Mouse (Mus musculus) A20 (cell line): ENCODE measurements around the gene Fam81b.
"Not testable (repeated sequence)": the region's sequence is repeated elsewhere in the genome, so short reads cannot be mapped to it uniquely, and the experiment has no call there.

ENCODE experiments used
- DNase-seq: peaks from one replicate; pipeline ENCODE4 v3.0.0-alpha.2; 2011; ENCODE audit warnings: low read depth, low spot score

The Fam81b gene

DNA sequence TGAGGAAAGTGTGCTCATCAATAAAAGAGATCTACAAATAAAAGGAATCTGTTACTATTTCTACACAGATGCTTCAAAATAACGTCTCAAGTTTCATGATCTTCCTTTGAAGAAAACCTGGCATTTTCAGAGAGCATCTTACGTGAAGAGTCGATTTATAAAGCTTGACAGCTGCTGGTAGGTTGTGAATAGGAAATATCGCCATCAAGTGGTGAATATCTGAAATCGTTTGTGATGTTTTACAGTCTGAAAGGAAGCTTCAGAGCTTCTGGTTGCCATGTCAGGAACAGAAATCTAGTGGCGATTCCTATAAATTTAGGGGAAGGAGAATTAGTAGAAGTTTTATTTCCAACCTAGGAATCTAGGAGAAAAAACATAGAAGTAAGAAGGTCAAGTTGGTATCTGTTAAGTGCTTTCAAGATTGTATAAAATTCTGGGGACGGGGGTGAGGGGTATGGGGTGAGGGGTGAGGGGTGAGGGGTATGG, at the start of gene Fam81b:
Gene Fam81b (minus strand): TSS at position 436 of the 486 bp plus-strand sequence.
- peak; percentile 41 for DNase-seq

- not testable (repeated sequence) for DNase-seq
Measured at GRCm38 (mm10) chr13:76345941-76346340, 41.1 kb upstream of the Fam81b start.

GRCm38 (mm10) chr13:76318635-76319034, 13.8 kb upstream of the Fam81b start:
- DNase-seq: no peak

- no peak for DNase-seq
Measured at GRCm38 (mm10) chr13:76311580-76311979, 6.7 kb upstream of the Fam81b start.

- DNase-seq: no peak
Measured at GRCm38 (mm10) chr13:76308811-76309210, 3.9 kb upstream of the Fam81b start.

DNA sequence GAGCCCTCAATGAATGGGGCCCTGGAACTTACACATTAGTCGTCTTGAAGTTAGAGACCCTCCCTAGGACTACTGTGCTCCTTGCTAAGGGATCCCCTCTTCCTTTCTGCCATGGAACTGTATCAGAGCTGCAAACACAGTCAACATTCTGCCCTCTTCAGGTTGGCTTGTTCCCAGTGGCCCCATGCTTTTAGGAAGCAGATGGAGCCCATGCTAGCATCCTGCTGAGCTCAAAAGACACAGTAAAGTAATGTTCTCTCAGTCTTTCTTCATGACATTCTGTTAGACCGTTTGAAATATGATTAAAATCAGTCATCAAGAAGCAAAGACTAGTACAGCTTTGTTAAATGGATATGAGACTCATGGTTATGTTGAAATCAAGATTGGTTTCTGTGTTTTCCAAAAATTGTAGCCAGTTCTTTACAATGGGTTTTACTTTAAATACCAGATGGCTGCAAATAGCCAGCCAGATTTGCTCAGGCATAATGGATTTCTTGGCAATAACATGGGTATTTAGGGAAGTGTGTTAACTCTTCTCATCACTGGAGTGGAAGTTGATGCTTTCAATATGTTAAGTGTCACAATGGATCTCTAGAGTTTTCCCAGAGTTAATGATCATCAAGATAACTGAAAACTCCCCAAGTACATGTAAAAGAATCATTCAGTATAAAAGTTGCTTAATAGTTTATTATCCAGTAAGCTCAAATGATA, 938 bp upstream of the Fam81b start:
- no peak for DNase-seq

DNA sequence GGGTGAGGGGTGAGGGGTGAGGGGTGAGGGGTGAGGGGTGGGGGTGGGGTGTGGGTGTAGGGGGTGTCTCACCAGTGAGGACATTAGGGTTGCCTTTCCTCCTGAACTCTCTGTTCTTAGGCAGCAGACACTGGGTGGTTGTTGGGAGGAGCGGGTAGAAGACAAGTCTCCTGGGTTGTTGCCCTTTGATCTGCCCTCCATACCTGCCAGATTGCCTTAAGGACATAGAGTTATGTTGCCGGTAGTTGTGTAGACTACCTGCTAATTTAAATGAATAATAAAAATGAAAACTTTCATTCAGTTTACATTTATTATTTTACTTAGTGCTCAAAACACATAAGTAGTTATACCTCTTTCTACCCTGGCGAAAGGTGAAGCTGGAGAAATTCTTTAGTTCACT, 369 bp upstream of the Fam81b start:
- no peak for DNase-seq

GRCm38 (mm10) chr13:76304201-76304600, 671 bp downstream of the Fam81b start:
- DNase-seq: no peak

GRCm38 (mm10) chr13:76303160-76303559, 1.7 kb downstream of the Fam81b start:
- no peak for DNase-seq

DNA sequence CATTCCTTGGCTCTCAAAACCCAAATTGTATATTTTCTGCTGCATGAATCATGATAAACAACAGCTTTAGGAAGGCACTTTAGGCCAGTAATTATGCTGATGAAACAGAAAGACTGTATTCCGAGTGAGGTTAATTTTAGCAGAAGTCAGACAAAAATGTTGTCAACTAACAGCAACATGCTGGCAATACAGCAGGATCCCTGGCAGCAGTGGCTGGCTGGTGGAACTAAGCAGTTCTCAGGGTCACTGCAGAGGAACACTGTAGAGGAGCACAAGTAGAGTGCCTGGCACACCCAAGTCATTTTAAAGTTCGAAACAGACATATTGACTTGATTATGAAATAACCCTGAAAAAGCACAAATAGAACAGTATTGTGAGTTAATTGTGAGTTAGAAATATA, 2.8 kb downstream of the Fam81b start:
- no peak for DNase-seq

GRCm38 (mm10) chr13:76292050-76292449, 12.8 kb downstream of the Fam81b start:
- no peak for DNase-seq

DNA sequence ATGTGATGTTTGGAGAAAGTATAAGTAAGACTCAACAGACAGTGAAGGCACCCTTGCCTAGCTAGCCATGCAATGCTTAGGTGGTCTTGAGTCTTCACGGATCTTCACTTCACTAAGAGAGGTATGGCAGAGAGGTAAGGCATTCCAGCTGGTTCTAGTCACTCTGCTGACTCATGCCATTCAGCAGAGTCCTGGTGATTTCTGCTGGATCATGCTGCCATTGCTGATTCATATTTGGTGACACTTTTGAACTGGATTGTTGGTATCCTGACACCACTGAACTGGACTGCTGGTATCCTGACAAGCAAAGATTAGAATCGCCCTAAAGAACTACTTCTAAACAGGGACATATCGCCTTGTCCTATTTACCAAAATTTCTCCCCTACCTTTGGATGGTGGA, 20.3 kb downstream of the Fam81b start:
- DNase-seq: no peak

- DNase-seq: no peak
Measured at GRCm38 (mm10) chr13:76264361-76265026, 40.4 kb downstream of the Fam81b start.

DNA sequence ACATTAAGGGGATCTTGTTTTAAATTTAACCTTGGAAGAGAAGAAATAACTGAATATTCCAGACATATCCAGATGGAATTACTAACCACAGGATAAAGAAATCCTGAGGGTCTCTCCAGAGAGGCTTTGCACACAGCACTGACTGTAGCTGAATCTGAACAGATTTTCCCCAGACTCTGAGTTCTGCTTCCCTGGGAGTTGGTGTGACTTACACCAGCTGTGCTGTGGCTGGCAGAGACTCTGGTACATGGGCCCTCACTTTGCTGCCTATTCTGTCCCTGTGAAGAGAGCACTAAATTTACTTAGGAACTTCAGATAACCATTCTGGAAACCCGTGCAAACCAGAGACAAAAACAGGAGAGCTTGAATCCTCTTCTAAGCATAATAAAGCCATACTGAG, 46.1 kb downstream of the Fam81b start:
- no peak for DNase-seq

- DNase-seq: peak; percentile 75
Measured at GRCm38 (mm10) chr13:76256350-76256749, 48.5 kb downstream of the Fam81b start.

DNA sequence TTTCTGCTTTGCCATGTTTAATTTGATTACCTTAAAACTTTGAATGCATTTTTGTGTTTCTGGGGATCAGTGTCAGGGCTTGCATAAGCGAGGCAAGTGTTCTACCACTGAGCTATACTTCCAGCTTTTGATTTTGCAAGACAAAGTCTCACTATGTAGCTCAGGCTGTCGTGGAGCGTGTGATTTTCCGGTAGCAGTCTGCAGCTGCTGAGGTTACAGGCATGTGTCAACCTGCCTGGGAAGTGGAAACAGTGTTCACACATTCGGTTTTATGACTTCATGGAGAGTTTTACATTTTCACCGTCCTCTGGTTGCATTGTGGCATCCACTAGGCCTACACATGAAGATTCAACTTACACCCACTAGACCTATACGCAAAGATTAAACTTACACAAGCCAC, 54.8 kb downstream of the Fam81b start:
- DNase-seq: no peak

DNA sequence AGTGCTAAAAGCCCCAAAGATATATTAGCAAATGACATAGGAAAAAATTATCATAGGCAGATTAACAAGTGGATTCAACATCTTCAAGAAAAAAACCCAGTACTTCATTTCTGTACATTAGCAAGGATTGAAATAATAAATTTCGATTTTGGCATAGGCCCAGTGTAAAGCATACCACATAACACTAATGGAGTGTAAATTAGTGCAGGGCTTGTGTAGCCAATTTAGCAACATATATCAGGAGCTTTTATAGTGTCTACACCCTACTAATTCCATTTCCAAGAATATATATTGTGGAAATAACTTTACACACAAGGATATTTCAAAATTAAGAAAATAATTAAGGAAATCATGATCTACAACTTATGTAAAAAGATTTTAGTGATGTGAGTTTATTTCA, 55.8 kb downstream of the Fam81b start:
- no peak for DNase-seq

DNA sequence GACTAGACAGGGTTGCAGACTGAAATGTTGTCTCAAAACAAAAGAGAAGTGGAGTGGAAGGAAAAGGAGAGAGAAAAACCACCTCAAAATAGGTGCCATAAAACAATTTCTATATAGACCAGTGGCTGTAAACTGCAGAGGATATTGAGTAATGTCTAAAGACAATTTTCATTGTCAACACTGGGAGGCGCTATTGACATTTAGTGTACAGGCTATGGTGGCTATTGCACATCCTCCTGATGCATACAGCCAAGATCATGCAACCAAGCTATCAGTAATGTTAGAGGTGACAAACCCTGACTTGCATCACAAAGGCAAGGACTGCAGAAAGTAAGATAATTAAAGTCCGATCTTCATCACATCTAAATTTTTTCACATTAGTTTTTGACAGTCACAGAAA, 89.5 kb downstream of the Fam81b start:
- DNase-seq: peak; percentile 69

- DNase-seq: no peak
Measured at GRCm38 (mm10) chr13:76214928-76215327, 89.9 kb downstream of the Fam81b start.

DNA sequence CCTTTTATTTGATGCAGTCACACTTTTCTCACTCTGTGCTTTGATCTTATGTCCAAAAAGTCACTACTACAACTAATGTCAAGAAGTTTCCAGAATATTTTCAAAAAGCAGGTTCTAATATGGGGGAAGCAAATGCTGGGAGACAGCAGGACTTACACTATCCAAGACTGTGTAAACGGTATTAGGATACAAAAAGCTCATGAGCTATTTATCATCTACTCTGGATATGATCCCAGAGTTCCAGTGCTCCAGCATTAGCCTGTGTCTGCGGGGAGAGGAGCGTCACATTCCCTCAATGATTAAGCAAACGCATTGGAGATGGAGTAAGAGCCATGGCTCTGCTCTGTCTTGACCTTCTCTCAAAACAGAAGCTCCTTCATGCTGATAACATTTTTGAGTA, 104.9 kb downstream of the Fam81b start:
- DNase-seq: no peak

GRCm38 (mm10) chr13:76197297-76197848, 107.5 kb downstream of the Fam81b start:
- no peak for DNase-seq

DNA sequence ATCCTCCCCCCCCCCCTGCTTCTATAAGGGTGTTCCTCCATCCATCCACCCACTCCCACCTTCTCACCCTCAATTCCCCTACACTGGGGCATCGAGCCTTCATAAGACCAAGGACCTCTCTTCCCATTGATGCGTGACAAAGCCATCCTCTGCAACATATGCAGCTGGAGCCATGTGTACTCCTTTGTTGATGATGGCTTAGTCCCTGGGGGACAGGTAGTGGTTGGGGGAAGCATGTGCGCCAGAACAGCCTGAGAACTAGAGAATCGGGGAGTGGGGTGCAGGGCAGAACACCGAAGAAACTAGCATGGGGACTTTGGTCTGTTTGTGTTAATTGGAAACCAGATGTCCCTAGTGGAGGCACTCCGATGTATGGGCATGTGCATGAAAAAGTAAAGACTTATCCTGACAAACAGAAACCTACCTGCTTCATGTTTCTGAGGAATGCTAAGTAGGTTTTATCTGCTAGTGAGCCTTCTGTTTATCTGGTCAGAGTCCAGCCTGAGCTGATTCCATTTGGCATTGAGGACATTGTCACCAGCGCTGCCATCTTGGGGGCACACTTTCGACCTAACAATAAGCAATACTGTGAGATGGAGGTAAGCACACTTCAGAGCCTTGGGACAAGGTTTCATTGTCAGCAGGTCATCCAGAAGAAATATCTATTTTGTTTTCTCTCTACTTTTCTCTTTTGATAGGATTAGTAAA, 109.3 kb downstream of the Fam81b start:
- DNase-seq: no peak
